Mouse (Mus musculus): ENCODE measurements around the gene Pgghg.

Gene Pgghg

GRCm38 (mm10) chr7:140921225-140921975, 19.8 kb upstream of the Pgghg start:
- in situ Hi-C loops (cut with MboI; ENCODE audit: unreplicated experiment in 2 of 2): no loop called here

- in situ Hi-C loops (cut with MboI; ENCODE audit: unreplicated experiment in 2 of 2): no loop called here
These were observed 18.7 kb upstream of the Pgghg start for GRCm38 (mm10) chr7:140922398-140923069.

GRCm38 (mm10) chr7:140923070-140923775, 18.0 kb upstream of the Pgghg start:
- in situ Hi-C loops (cut with MboI; ENCODE audit: unreplicated experiment in 2 of 2): no loop called here

- in situ Hi-C loops (cut with MboI; ENCODE audit: unreplicated experiment in 2 of 2): no loop called here
These were observed 14.0 kb upstream of the Pgghg start for GRCm38 (mm10) chr7:140927181-140927580.

- in situ Hi-C loops (cut with MboI; ENCODE audit: unreplicated experiment in 2 of 2): no loop called here
These were observed 2.8 kb upstream of the Pgghg start for GRCm38 (mm10) chr7:140938436-140938835.

- in situ Hi-C loops (cut with MboI; ENCODE audit: unreplicated experiment in 2 of 2): no loop called here
These were observed 2.3 kb upstream of the Pgghg start for GRCm38 (mm10) chr7:140938896-140939295.

GRCm38 (mm10) chr7:140939669-140940171, 1.5 kb upstream of the Pgghg start:
- in situ Hi-C loops (cut with MboI; ENCODE audit: unreplicated experiment in 2 of 2): no loop called here

- in situ Hi-C loops (cut with MboI; ENCODE audit: unreplicated experiment in 2 of 2): no loop called here
These were observed 1.1 kb downstream of the Pgghg start for GRCm38 (mm10) chr7:140942341-140942740.

GRCm38 (mm10) chr7:140942811-140943210, 1.6 kb downstream of the Pgghg start:
- in situ Hi-C loops (cut with MboI; ENCODE audit: unreplicated experiment in 2 of 2): no loop called here

- in situ Hi-C loops (cut with MboI; ENCODE audit: unreplicated experiment in 2 of 2): no loop called here
These were observed 2.2 kb downstream of the Pgghg start for GRCm38 (mm10) chr7:140943356-140943755.

GRCm38 (mm10) chr7:140944236-140944635, 3.0 kb downstream of the Pgghg start:
- in situ Hi-C loops (cut with MboI; ENCODE audit: unreplicated experiment in 2 of 2): no loop called here

GRCm38 (mm10) chr7:140945247-140945646, 4.1 kb downstream of the Pgghg start:
- in situ Hi-C loops (cut with MboI; ENCODE audit: unreplicated experiment in 2 of 2): loop anchor here in 1 of 2 experiments (5.0 kb wide), 1 partner anchor 33 kb away; no protein-coding TSS in a partner anchor

GRCm38 (mm10) chr7:140946311-140946710, 5.1 kb downstream of the Pgghg start:
- in situ Hi-C loops (cut with MboI; ENCODE audit: unreplicated experiment in 2 of 2): loop anchor here in 1 of 2 experiments (5.0 kb wide), 1 partner anchor 34 kb away; no protein-coding TSS in a partner anchor

- in situ Hi-C loops (cut with MboI; ENCODE audit: unreplicated experiment in 2 of 2): loop anchor here in 1 of 2 experiments (5.0 kb wide), 1 partner anchor 35 kb away; no protein-coding TSS in a partner anchor
These were observed 5.8 kb downstream of the Pgghg start for GRCm38 (mm10) chr7:140946980-140947379.

GRCm38 (mm10) chr7:140948161-140948560, 7.0 kb downstream of the Pgghg start:
- in situ Hi-C loops (cut with MboI; ENCODE audit: unreplicated experiment in 2 of 2): loop anchor here in 1 of 2 experiments (5.0 kb wide), 1 partner anchor 36 kb away; no protein-coding TSS in a partner anchor

GRCm38 (mm10) chr7:140949255-140949654, 8.1 kb downstream of the Pgghg start:
- in situ Hi-C loops (cut with MboI; ENCODE audit: unreplicated experiment in 2 of 2): loop anchor here in 1 of 2 experiments (5.0 kb wide), 1 partner anchor 37 kb away; no protein-coding TSS in a partner anchor

- in situ Hi-C loops (cut with MboI; ENCODE audit: unreplicated experiment in 2 of 2): loop anchor here (5.0 to 25.0 kb wide), 2 partner anchors 38 to 237 kb away; partner anchors contain the start of genes Hras (in 1 of the 2) and Lrrc56 (in 1 of the 2)
These were observed 8.8 kb downstream of the Pgghg start, which contains the start of gene Ifitm5 for GRCm38 (mm10) chr7:140949824-140950530. Gene Ifitm5, minus strand, starts transcription at chr7:140950291.

- in situ Hi-C loops (cut with MboI; ENCODE audit: unreplicated experiment in 2 of 2): loop anchor here in 1 of 2 experiments (25.0 kb wide), 1 partner anchor 236 kb away; the partner anchor contains the start of genes Hras and Lrrc56
These were observed 9.9 kb downstream of the Pgghg start for GRCm38 (mm10) chr7:140951051-140951450.

GRCm38 (mm10) chr7:140951765-140952164, 10.6 kb downstream of the Pgghg start:
- in situ Hi-C loops (cut with MboI; ENCODE audit: unreplicated experiment in 2 of 2): loop anchor here in 1 of 2 experiments (25.0 kb wide), 1 partner anchor 236 kb away; the partner anchor contains the start of genes Hras and Lrrc56

All from v-Abl transformed pro-B cells (cell line).